Mouse (Mus musculus) CH12.LX (cell line): ENCODE results near the gene 9330161L09Rik. TPM values are rescaled to one million over a fixed set of nuclear protein-coding genes. Genes with fewer than 3 reads are reported as not detected.

Experiments
- DNase-seq: peaks from one replicate; pipeline ENCODE4 v3.0.0-alpha.2; 2013; ENCODE audit errors: extremely low read depth
- H3K27ac ChIP-seq: 2 replicates; pipeline ENCODE4 v1.5.1; 2012; ENCODE audit warnings: low read depth, mild to moderate bottlenecking, control low read depth, moderate library complexity; ENCODE audit not compliant: insufficient read depth
- H3K27me3 ChIP-seq: replicated peaks from 2 replicates; pipeline ENCODE3; 2012; ENCODE audit warnings: inconsistent platforms
- H3K36me3 ChIP-seq, 2 experiments: replicated peaks in 1 of 2; 2 replicates each; pipeline versions ENCODE3 to v1.6.1; 2012; ENCODE audit warnings: inconsistent platforms in 1 of 2, low read length in 1 of 2, mild to moderate bottlenecking in 1 of 2, mixed read lengths in 1 of 2, moderate library complexity in 1 of 2; ENCODE audit not compliant: control insufficient read depth in 1 of 2, insufficient read depth in 1 of 2
- H3K4me1 ChIP-seq, 2 experiments: 2 replicates each; pipeline ENCODE4 v1.6.1; 2012; ENCODE audit warnings: inconsistent platforms in 1 of 2, moderate library complexity in 1 of 2; ENCODE audit not compliant: insufficient read depth in 2 of 2, control insufficient read depth in 1 of 2
- H3K4me2 ChIP-seq: 2 replicates; pipeline ENCODE4 v1.6.1; 2012; ENCODE audit warnings: low read depth, mild to moderate bottlenecking, control low read depth; ENCODE audit not compliant: poor library complexity, insufficient read depth, severe bottlenecking
- H3K4me3 ChIP-seq, 3 experiments: fragments of 150-350 bp in 1 of 3; sonication (generic) in 1 of 3; replicated peaks in 1 of 3; 2 replicates each; pipeline versions ENCODE3 to v1.5.1; 2011 to 2012; ENCODE audit warnings: low read depth in 2 of 3, low read length in 2 of 3, mild to moderate bottlenecking in 2 of 3, moderate library complexity in 2 of 3, control low read depth in 1 of 3, improper control_type of control experiment in 1 of 3, inconsistent platforms in 1 of 3, mixed read lengths in 1 of 3; ENCODE audit not compliant: poor library complexity in 1 of 3
- H3K79me2 ChIP-seq: replicated peaks from 2 replicates; pipeline ENCODE4 v1.6.1; 2012; ENCODE audit warnings: mild to moderate bottlenecking, moderate library complexity; ENCODE audit not compliant: control insufficient read depth, poor library complexity, insufficient read depth, severe bottlenecking; ENCODE audit errors: extremely low read depth
- H3K9ac ChIP-seq: 2 replicates; pipeline ENCODE4 v1.6.1; 2012; ENCODE audit warnings: low read depth, mild to moderate bottlenecking, control low read depth, moderate library complexity; ENCODE audit not compliant: insufficient read depth
- H3K9me3 ChIP-seq: replicated peaks from 2 replicates; pipeline ENCODE3; 2012; ENCODE audit warnings: low read length, inconsistent platforms, mixed read lengths
- BHLHE40 ChIP-seq: IDR thresholded peaks from 2 replicates; pipeline ENCODE4 v1.6.1; 2011; ENCODE audit warnings: mild to moderate bottlenecking, low read depth, low read length, improper control_type of control experiment
- CHD2 ChIP-seq: IDR thresholded peaks from 2 replicates; pipeline ENCODE4 v1.6.1; 2011; ENCODE audit warnings: low read length, improper control_type of control experiment
- E2F4 ChIP-seq: IDR thresholded peaks from 2 replicates; pipeline ENCODE4 v1.6.1; 2011; ENCODE audit warnings: low read depth, low read length, improper control_type of control experiment; ENCODE audit not compliant: insufficient replicate concordance
- ELF1 ChIP-seq: IDR thresholded peaks from 2 replicates; pipeline ENCODE4 v1.6.1; 2014; ENCODE audit warnings: low read depth, mild to moderate bottlenecking, inconsistent platforms, low read length, improper control_type of control experiment
- EP300 ChIP-seq: IDR thresholded peaks from 2 replicates; pipeline ENCODE4 v1.6.1; 2011; ENCODE audit warnings: low read length, improper control_type of control experiment
- ETS1 ChIP-seq: conservative IDR thresholded peaks from 2 replicates; pipeline ENCODE4 v1.6.1; 2012; ENCODE audit warnings: low read depth, mild to moderate bottlenecking, inconsistent platforms, low read length, improper control_type of control experiment, moderate library complexity
- GABPA ChIP-seq: IDR thresholded peaks from 2 replicates; pipeline ENCODE4 v1.6.1; 2012; ENCODE audit warnings: low read depth, low read length, improper control_type of control experiment, inconsistent platforms; ENCODE audit not compliant: insufficient replicate concordance
- HCFC1 ChIP-seq: IDR thresholded peaks from 2 replicates; pipeline ENCODE4 v1.6.1; 2012; ENCODE audit warnings: low read depth, mild to moderate bottlenecking, inconsistent platforms, low read length, improper control_type of control experiment
- IRF4 ChIP-seq: IDR thresholded peaks from 2 replicates; pipeline ENCODE4 v1.6.1; 2014; ENCODE audit warnings: low read depth, mild to moderate bottlenecking, inconsistent platforms, low read length, improper control_type of control experiment
- JUN ChIP-seq: IDR thresholded peaks from 2 replicates; pipeline ENCODE4 v1.6.1; 2011; ENCODE audit warnings: low read depth, mild to moderate bottlenecking, low read length, improper control_type of control experiment, moderate library complexity; ENCODE audit not compliant: insufficient read depth
- JUND ChIP-seq: conservative IDR thresholded peaks from 2 replicates; pipeline ENCODE4 v1.6.1; 2011; ENCODE audit warnings: low read depth, low read length, improper control_type of control experiment
- KAT2A ChIP-seq: IDR thresholded peaks from 2 replicates; pipeline ENCODE4 v1.6.1; 2012; ENCODE audit warnings: low read length, improper control_type of control experiment, inconsistent platforms; ENCODE audit not compliant: insufficient replicate concordance
- MAFK ChIP-seq: IDR thresholded peaks from 2 replicates; pipeline ENCODE4 v1.6.1; 2011; ENCODE audit warnings: low read length, improper control_type of control experiment; ENCODE audit not compliant: insufficient replicate concordance
- MAX ChIP-seq: IDR thresholded peaks from 2 replicates; pipeline ENCODE4 v1.6.1; 2011; ENCODE audit warnings: low read length, improper control_type of control experiment
- MEF2A ChIP-seq: IDR thresholded peaks from 2 replicates; pipeline ENCODE4 v1.6.1; 2014; ENCODE audit warnings: low read depth, mild to moderate bottlenecking, inconsistent platforms, low read length, improper control_type of control experiment, borderline replicate concordance
- MXI1 ChIP-seq: IDR thresholded peaks from 2 replicates; pipeline ENCODE4 v1.6.1; 2011; ENCODE audit warnings: mild to moderate bottlenecking, low read depth, low read length, improper control_type of control experiment
- MYC ChIP-seq: IDR thresholded peaks from 2 replicates; pipeline ENCODE4 v1.6.1; 2011; ENCODE audit warnings: low read depth, mild to moderate bottlenecking, improper control_type of control experiment, low read length
- NELFE ChIP-seq: IDR thresholded peaks from 2 replicates; pipeline ENCODE4 v1.6.1; 2011; ENCODE audit warnings: low read depth, low read length, improper control_type of control experiment
- NRF1 ChIP-seq: IDR thresholded peaks from 2 replicates; pipeline ENCODE4 v1.6.1; 2014; ENCODE audit warnings: low read depth, mild to moderate bottlenecking, inconsistent platforms, low read length, improper control_type of control experiment, moderate library complexity
- PAX5 ChIP-seq: IDR thresholded peaks from 2 replicates; pipeline ENCODE4 v1.6.1; 2012; ENCODE audit warnings: low read length, inconsistent platforms, mixed read lengths
- POLR2AphosphoS2 ChIP-seq: IDR thresholded peaks from 2 replicates; pipeline ENCODE4 v1.6.1; 2011; ENCODE audit warnings: low read depth, low read length, improper control_type of control experiment
- RAD21 ChIP-seq: IDR thresholded peaks from 2 replicates; pipeline ENCODE4 v1.6.1; 2011; ENCODE audit warnings: low read depth, mild to moderate bottlenecking, low read length, improper control_type of control experiment, moderate library complexity
- RCOR1 ChIP-seq: conservative IDR thresholded peaks from 2 replicates; pipeline ENCODE4 v1.6.1; 2012; ENCODE audit warnings: low read depth, mild to moderate bottlenecking, inconsistent platforms, low read length, improper control_type of control experiment
- SIN3A ChIP-seq: IDR thresholded peaks from 2 replicates; pipeline ENCODE4 v1.6.1; 2012; ENCODE audit warnings: low read length, improper control_type of control experiment, inconsistent platforms
- SMC3 ChIP-seq: IDR thresholded peaks from 2 replicates; pipeline ENCODE4 v1.6.1; 2011; ENCODE audit warnings: low read depth, low read length, improper control_type of control experiment
- TCF12 ChIP-seq: IDR thresholded peaks from 2 replicates; pipeline ENCODE4 v1.6.1; 2014; ENCODE audit warnings: low read depth, mild to moderate bottlenecking, inconsistent platforms, low read length, improper control_type of control experiment
- UBTF ChIP-seq: IDR thresholded peaks from 2 replicates; pipeline ENCODE4 v1.6.1; 2012; ENCODE audit warnings: low read depth, mild to moderate bottlenecking, inconsistent platforms, low read length, improper control_type of control experiment, moderate library complexity
- ZC3H11A ChIP-seq: IDR thresholded peaks from 2 replicates; pipeline ENCODE4 v1.6.1; 2012; ENCODE audit warnings: low read depth, mild to moderate bottlenecking, inconsistent platforms, low read length, improper control_type of control experiment
- ZMIZ1 ChIP-seq: IDR thresholded peaks from 2 replicates; pipeline ENCODE4 v1.6.1; 2012; ENCODE audit warnings: low read depth, mild to moderate bottlenecking, inconsistent platforms, low read length, improper control_type of control experiment
- dilution Hi-C: fragments of 300-500 bp; cut with MboI; formaldehyde crosslinking; loops from 2 replicates; pipeline ENCODE4 v1.14.3; 2020; ENCODE audit warnings: low sequenced_read_pairs; ENCODE audit not compliant: extremely low pct_unique_long_range_greater_than_20kb, extremely low pct_ligation_motif_present
- in situ Hi-C: fragments of 300-500 bp; cut with MboI; formaldehyde crosslinking; loops from 3 replicates; pipeline ENCODE4 v1.14.3; 2019; ENCODE audit warnings: low sequenced_read_pairs, low pct_ligation_motif_present, low pct_unique_long_range_greater_than_20kb, mixed read lengths
- polyA plus RNA-seq: library from polyadenylated mRNA; unstranded; fragments of >175 nt; gene quantifications from 2 replicates; pipeline ENCODE4 v1.2.1, GENCODE M21; 2012; ENCODE audit warnings: low read depth; ENCODE audit not compliant: insufficient read length
- total RNA-seq, 2 experiments: library from RNA; depleted of rRNA; stranded (reverse); fragments of 300-350 nt in 1 of 2; fragments of >200 nt in 1 of 2; gene quantifications; 2 replicates each; pipeline ENCODE4 v1.2.3; 2012 to 2014

9330161L09Rik gene
- total and polyA plus RNA-seq, 3 experiments = 0.24 to 0.54 (median 0.34) TPM

DNA sequence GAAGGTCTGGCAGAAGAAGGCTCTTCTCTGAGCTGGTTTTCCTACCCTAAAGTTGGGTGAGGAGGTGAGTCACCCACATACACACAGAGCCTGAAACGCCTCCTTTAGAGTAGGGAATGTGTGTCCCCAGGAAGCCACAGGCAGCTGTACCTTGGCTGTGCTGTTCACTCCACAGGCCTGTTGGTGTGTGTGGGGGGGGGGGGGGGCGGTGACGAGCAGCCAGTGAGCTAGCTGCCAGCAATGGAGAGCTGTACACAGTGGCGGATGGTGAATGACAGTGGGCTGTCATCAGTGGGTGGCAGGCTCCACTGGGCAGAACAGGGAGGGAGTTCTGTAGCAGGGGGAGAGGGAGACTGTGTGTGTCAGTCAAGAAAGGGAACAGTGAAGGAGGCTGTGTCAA is 30.8 kb downstream of the 9330161L09Rik start (continued):
- TF ChIP-seq CHD2 = no peak
- TF ChIP-seq, all 38 proteins: peak for 0

- Histone ChIP-seq H3K27ac (no peak overlapping the region), H3K4me1 (peaks cover 0 to 4% of the 10 kb centered on the region in 2 experiments; a peak in 1 of 4 replicates), H3K36me3 (no peaks in the 10 kb centered on the region), H3K9me3 (no peaks in the 10 kb centered on the region), H3K9ac (no peak overlapping the region), H3K4me2 (no peak overlapping the region), H3K4me3 (no peak overlapping the region), H3K27me3 (peaks cover 20% of the 10 kb centered on the region), H3K79me2 (no peaks in the 10 kb centered on the region)
- no peak for TF ChIP-seq GABPA
- no peak for TF ChIP-seq MAFK
- TF ChIP-seq RCOR1 = no peak
- TF ChIP-seq MXI1 = no peak
- no peak for TF ChIP-seq MYC
- TF ChIP-seq UBTF = no peak
- TF ChIP-seq TCF12 = no peak
- no peak for TF ChIP-seq JUND
- TF ChIP-seq ZMIZ1 = no peak
- TF ChIP-seq NELFE = no peak
- TF ChIP-seq SMC3 = no peak
- no peak for TF ChIP-seq POLR2AphosphoS2
- no peak for TF ChIP-seq PAX5
- no peak for TF ChIP-seq ZC3H11A
- no peak for TF ChIP-seq HCFC1
- dilution Hi-C loops = no loop called here
- no peak for DNase-seq
- in situ Hi-C loops = no loop called here
Observed at GRCm38 (mm10) chr12:103376124-103376523, 31.5 kb downstream of the 9330161L09Rik start.

DNA sequence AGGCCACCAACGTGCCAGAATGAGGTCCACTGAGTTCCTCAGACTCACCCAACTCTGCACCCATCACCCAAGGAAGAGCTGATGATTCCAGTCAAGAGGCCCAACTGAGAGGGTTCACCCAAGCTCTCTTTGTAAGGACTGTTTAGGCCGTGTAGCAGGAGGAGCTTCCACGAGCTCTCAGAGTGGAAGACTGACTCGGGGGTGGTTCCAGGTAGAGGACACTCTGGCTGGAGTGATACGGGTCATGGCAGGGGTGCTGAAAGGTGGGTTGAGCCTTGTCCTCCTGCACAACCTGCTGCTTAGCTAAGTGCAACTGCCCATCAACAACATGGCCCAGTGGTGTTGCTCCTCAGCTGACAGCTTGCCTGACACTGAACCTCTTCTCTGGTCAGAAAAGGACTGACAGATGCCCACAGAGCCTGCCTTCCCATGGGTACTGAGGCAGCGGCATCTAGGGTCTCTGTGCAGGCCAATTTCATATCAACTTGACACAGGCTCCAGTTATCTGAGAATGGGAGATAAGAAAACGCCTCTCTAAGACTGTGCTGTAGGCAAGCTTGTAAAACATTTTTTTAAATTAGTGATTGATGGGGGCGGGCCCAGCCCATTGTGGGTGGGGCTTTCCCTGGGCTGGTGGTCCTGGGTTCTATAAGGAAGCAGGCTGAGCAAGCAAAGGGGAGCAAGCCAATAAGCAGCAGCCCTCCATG is 33.9 kb downstream of the 9330161L09Rik start:
- H3K27ac ChIP-seq = no peak overlapping the region
- H3K27me3 ChIP-seq = peaks cover 36% of the 10 kb centered on the region
- no peaks in the 10 kb centered on the region for H3K36me3 ChIP-seq
- H3K4me2 ChIP-seq = no peak overlapping the region
- no peaks in the 10 kb centered on the region for H3K9me3 ChIP-seq
- H3K9ac ChIP-seq = no peak overlapping the region
- H3K4me3 ChIP-seq = no peak overlapping the region
- dilution Hi-C loops = no loop called here
- no peaks in the 10 kb centered on the region for H3K4me1 ChIP-seq
- DNase-seq = no peak
- in situ Hi-C loops = no loop called here
- no peaks in the 10 kb centered on the region for H3K79me2 ChIP-seq
- TF ChIP-seq SMC3 (no peak), TCF12 (no peak), ELF1 (no peak), EP300 (no peak), SIN3A (no peak), BHLHE40 (no peak), ZMIZ1 (no peak), NRF1 (no peak), ETS1 (no peak), RAD21 (no peak), MEF2A (no peak), MXI1 (no peak), JUN (no peak), IRF4 (no peak), NELFE (no peak), E2F4 (no peak), KAT2A (no peak), MAX (no peak)
